8 mouse cellular contexts compared by ENCODE assay signal in genomic region chr11:52395940-52396596, GRCm38 (mm10). TPM values are rescaled to one million over a fixed set of nuclear protein-coding genes. Genes with fewer than 3 reads are reported as not detected.
DNase-seq lines count a peak whose midpoint lies in the region; ATAC-seq and TF ChIP-seq lines count a peak whose summit lies in the region.

9530068E07Rik (plus strand) TSS chr11:52396428.

- peak within 1 kb of the TSS; percentile 55 for H3K4me2 ChIP-seq in hindbrain, embryonic 14.5 days (replicated peaks)

- in situ Hi-C loops in Patski (cut with MboI; ENCODE audit: low pct_unique_long_range_greater_than_20kb) = no loop called here

- no peaks in the 10 kb centered on the region for H3K27me3 ChIP-seq in Patski
- H3K27me3 ChIP-seq in hindbrain, embryonic 14.5 days (ENCODE audit: control insufficient read depth, insufficient read depth, low read length) = no peaks in the 10 kb centered on the region

- peak within 1 kb of the TSS; percentile 92 for H3K27ac ChIP-seq in hindbrain, embryonic 14.5 days

- ATAC-seq in Patski = peak; percentile 82
- peak; percentile 96 for ATAC-seq in hindbrain, embryonic 14.5 days (ENCODE audit: low FRiP score)

- CTCF ChIA-PET in Patski (lab: Charles Lee) = interaction anchor here (1.7 to 2.4 kb wide), 2 partner anchors 11 to 22 kb away, joined by 5 to 11 read pairs; no protein-coding TSS in a partner anchor

- WGBS in hindbrain, embryonic 14.5 days = 2% methylated on average over 38 of the region's 38 CpGs

- DNase-seq in Patski (ENCODE audit: low read depth, low spot score) = peak; percentile 58
- DNase-seq in cerebellum, postnatal 14 days = peak; percentile 93 to 96
- DNase-seq in frontal cortex, postnatal 25 days (ENCODE audit: low spot score in 2 of 2) = peak; percentile 78 to 86
- peak; percentile 96 for DNase-seq in hindbrain, embryonic 14.5 days (ENCODE audit: low spot score)
- peak; percentile 91 to 94 for DNase-seq in layer of hippocampus, postnatal 36 days
- DNase-seq in lung, postnatal 36 days = peak; percentile 97
- DNase-seq in retina, postnatal 1 day = peak; percentile 96
- DNase-seq in urinary bladder, adult 18-20 months (ENCODE audit: low spot score in 2 of 2) = peak; percentile 85 to 87

- H3K9me3 ChIP-seq in hindbrain, embryonic 14.5 days (ENCODE audit: control insufficient read depth, low read length) = no peaks in the 10 kb centered on the region

- peak within 1 kb of the TSS; percentile 78 for H3K4me3 ChIP-seq in hindbrain, embryonic 14.5 days (replicated peaks; ENCODE audit: low read length)

- peak within 1 kb of the TSS; percentile 86 for H3K9ac ChIP-seq in hindbrain, embryonic 14.5 days

- peaks cover 7% of the 10 kb centered on the region for H3K4me1 ChIP-seq in hindbrain, embryonic 14.5 days (replicated peaks; ENCODE audit: control insufficient read depth, insufficient read depth, low read length)

- H3K36me3 ChIP-seq in hindbrain, embryonic 14.5 days (replicated peaks; ENCODE audit: control insufficient read depth, insufficient read depth) = no peaks in the 10 kb centered on the region

- POLR2A ChIA-PET in Patski (lab: Charles Lee) = no interaction called here

- TF ChIP-seq CTCF in Patski (IDR thresholded peaks at IDR 0.05) = no peak

RNA-seq across cellular contexts. Expression of gene 9530068E07Rik, which starts in this region (rescaled TPM):
- polyA plus RNA-seq in Patski (2021) = 254 TPM
- polyA plus RNA-seq in hindbrain, embryonic 14.5 days (2014; fragmentation: Nextera tagmentation; extraction: Ambion mirVana) = 138 and 152 TPM in 2 replicates
- 10 to 100 TPM; 66.6 to 69.5 TPM for total RNA-seq in layer of hippocampus, postnatal 36 days (2021)

Comparison
In these comparisons a context has a peak if more than half of its experiments do, and no peak if none do; other contexts are left out.
1. Peak in every context shown above with its lines: DNase-seq, ATAC-seq, H3K4me3 ChIP-seq and H3K27ac ChIP-seq.